Mouse (Mus musculus) CD4-positive, CD25-positive, alpha-beta regulatory T cell, adult 4 months (primary cell): ENCODE measurements around the gene Cad. TPM values are rescaled to one million over a fixed set of nuclear protein-coding genes. Genes with fewer than 3 reads are reported as not detected.

ENCODE experiments used
- ATAC-seq: one replicate; pipeline ENCODE4 v1.8.0; 2017
- polyA plus RNA-seq, 2 experiments: library from polyadenylated mRNA; unstranded; fragments of 100-300 nt; shearing (Covaris generic); gene quantifications; one replicate each; pipeline ENCODE4 v1.2.1; 2017

Cad gene
- polyA plus RNA-seq, 2 experiments from 2014 or later = 7.7 to 14.0 TPM

- no peak for ATAC-seq
Measured at GRCm38 (mm10) chr5:31116354-31116753, 61.8 kb downstream of the Cad start, which contains the start of gene Trim54. Gene Trim54 (plus strand): TSS chr5:31116712.

- no peak for ATAC-seq
Measured at GRCm38 (mm10) chr5:31116912-31117311, 62.3 kb downstream of the Cad start.

- no peak for ATAC-seq
Measured at GRCm38 (mm10) chr5:31121111-31121510, 66.5 kb downstream of the Cad start.

- no peak for ATAC-seq
Measured at GRCm38 (mm10) chr5:31123481-31123880, 68.9 kb downstream of the Cad start.

GRCm38 (mm10) chr5:31126050-31126449 is 71.5 kb downstream of the Cad start:
- ATAC-seq = no peak

Other genes starting within 250 kb of the Cad start
- 1 to 10 TPM; 3.0 to 4.1 TPM for gene Mapre3, start 240.1 kb upstream of the Cad start, polyA plus RNA-seq
- gene Tmem214, start 186.8 kb upstream of the Cad start, polyA plus RNA-seq = 10 to 100 TPM; 28.4 to 41.1 TPM
- gene Agbl5, start 166.1 kb upstream of the Cad start, polyA plus RNA-seq = 1 to 10 TPM; 4.4 to 5.5 TPM
- gene Ost4, start 147.0 kb upstream of the Cad start, polyA plus RNA-seq = 100 to 1,000 TPM; 200 to 285 TPM
- gene Emilin1, start 141.4 kb upstream of the Cad start, polyA plus RNA-seq = under 1 TPM; 0.32 to 0.90 TPM
- 10 to 100 TPM; 20.3 to 26.3 TPM for gene Khk, start 133.3 kb upstream of the Cad start, polyA plus RNA-seq
- 1 to 10 TPM in 1 of 2 experiments, not detected in 1; 1.7 TPM for gene Cgref1, start 109.2 kb upstream of the Cad start, polyA plus RNA-seq
- gene Preb, start 94.4 kb upstream of the Cad start, polyA plus RNA-seq = 100 to 1,000 TPM in 1 of 2 experiments, 10 to 100 TPM in 1; 83.6 to 112 TPM
- gene Tcf23, start 86.1 kb upstream of the Cad start, polyA plus RNA-seq = not detected
- gene Atraid, start 6.5 kb upstream of the Cad start, polyA plus RNA-seq = 10 to 100 TPM; 80.7 to 89.3 TPM
- gene Slc5a6, start 5.9 kb upstream of the Cad start, polyA plus RNA-seq = 1 to 10 TPM; 6.5 to 7.9 TPM
- gene Dnajc5g, start 51.5 kb downstream of the Cad start, polyA plus RNA-seq = not detected
- gene Slc30a3, start 53.5 kb downstream of the Cad start, polyA plus RNA-seq = not detected
- not detected for gene Trim54, start 61.9 kb downstream of the Cad start, polyA plus RNA-seq
- not detected for gene Ucn, start 84.0 kb downstream of the Cad start, polyA plus RNA-seq
- 10 to 100 TPM; 64.4 to 66.7 TPM for gene Mpv17, start 99.5 kb downstream of the Cad start, polyA plus RNA-seq
- gene Gm29609, start 125.1 kb downstream of the Cad start, polyA plus RNA-seq = 1 to 10 TPM; 1.2 to 1.5 TPM
- gene Gtf3c2, start 125.4 kb downstream of the Cad start, polyA plus RNA-seq = 100 to 1,000 TPM in 1 of 2 experiments, 10 to 100 TPM in 1; 70.2 to 126 TPM
- gene Snx17, start 138.4 kb downstream of the Cad start, polyA plus RNA-seq = 100 to 1,000 TPM; 111 to 171 TPM
- 10 to 100 TPM; 47.9 to 49.1 TPM for gene Eif2b4, start 138.7 kb downstream of the Cad start, polyA plus RNA-seq
- 1 to 10 TPM; 4.6 to 6.7 TPM for gene Zfp513, start 147.5 kb downstream of the Cad start, polyA plus RNA-seq
- 10 to 100 TPM; 45.9 to 50.4 TPM for gene Ppm1g, start 165.9 kb downstream of the Cad start, polyA plus RNA-seq
- gene Nrbp1, start 186.1 kb downstream of the Cad start, polyA plus RNA-seq = 10 to 100 TPM; 91.5 to 96.5 TPM
- not detected for gene Gm9970, start 186.5 kb downstream of the Cad start, polyA plus RNA-seq
- 10 to 100 TPM; 28.0 to 30.7 TPM for gene Krtcap3, start 196.9 kb downstream of the Cad start, polyA plus RNA-seq
- gene Ift172, start 236.3 kb downstream of the Cad start, polyA plus RNA-seq = 1 to 10 TPM; 4.8 to 10.0 TPM
- gene Fndc4, start 241.3 kb downstream of the Cad start, polyA plus RNA-seq = not detected
- gene Gckr, start 242.7 kb downstream of the Cad start, polyA plus RNA-seq = not detected